Mouse (Mus musculus): ENCODE measurements around the gene Heatr4.

GRCm38 (mm10) chr12:83914202-83914740 is 70.4 kb downstream of the Heatr4 start:
- TF ChIP-seq CTCF (IDR thresholded peaks at IDR 0.05; ENCODE audit: extremely low read depth, insufficient read depth, insufficient read length, insufficient replicate concordance), result no peak
- TF ChIP-seq POLR2A (IDR thresholded peaks at IDR 0.05; ENCODE audit: low read depth, low read length), result no peak
